Mouse (Mus musculus) liver, adult 2 months (tissue): ENCODE data around the gene Snx1.

Source experiments
- CTCF ChIP-seq: fragments of 200-500 bp; IDR thresholded peaks from 2 replicates; pipeline ENCODE4 v1.5.1; 2011; ENCODE audit warnings: low read depth, low read length, control low read depth
- POLR2A ChIP-seq: fragments of 200-500 bp; IDR thresholded peaks from 2 replicates; pipeline ENCODE4 v1.6.1; 2011; ENCODE audit warnings: low read length, control low read depth; ENCODE audit not compliant: insufficient read depth; ENCODE audit errors: extremely low read depth

DNA sequence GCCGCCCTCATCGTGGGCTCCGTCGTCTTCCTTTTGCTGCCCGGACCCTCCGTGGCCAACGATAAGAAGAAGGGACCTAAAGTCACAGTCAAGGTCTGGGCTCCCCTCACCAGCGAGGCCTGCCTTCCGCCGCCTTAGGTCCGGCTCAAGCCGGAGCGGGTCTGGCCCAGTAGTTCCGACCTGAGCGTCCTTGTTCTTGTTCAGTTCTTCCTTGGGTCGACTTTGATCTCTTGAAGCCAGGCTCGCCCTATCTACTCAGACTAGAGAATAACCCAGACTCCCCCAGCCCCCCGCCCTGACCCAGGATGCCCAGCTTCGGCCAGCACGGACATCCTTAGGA lies 66.1 kb downstream of the Snx1 start:
- no peak for TF ChIP-seq POLR2A
- no peak for TF ChIP-seq CTCF
